Mouse (Mus musculus): Measurements from ENCODE around the gene Zic3. TPM values are rescaled to one million over a fixed set of nuclear protein-coding genes. Genes with fewer than 3 reads are reported as not detected.
A peak's percentile ranks its signal among the peaks of the same experiment; 100 is the strongest.

Zic3 gene
- polyA plus RNA-seq, 1 experiment from 2014 or later: 36.1 TPM

GRCm38 (mm10) chrX:58032622-58033021 is 10.1 kb downstream of the Zic3 start:
- Histone ChIP-seq H3K4me2 (ENCODE audit: low read depth, low read length, severe bottlenecking) (peak overlapping the region; percentile 60; the same call in 1 of the 2 replicates), H3K9ac (ENCODE audit: low read length) (peak overlapping the region; percentile 72), H3K27me3 (ENCODE audit: control insufficient read depth, insufficient read depth, low read length) (no peaks in the 10 kb centered on the region; the same call in 1 of the 2 replicates), H3K27ac (ENCODE audit: low read depth, low read length) (peak overlapping the region; percentile 31; the same call in 1 of the 2 replicates), H3K4me1 (replicated peaks; ENCODE audit: control insufficient read depth, insufficient read depth, low read length) (no peaks in the 10 kb centered on the region), H3K4me3 (ENCODE audit: low read depth, low read length) (peak overlapping the region; percentile 49), H3K36me3 (ENCODE audit: control insufficient read depth, insufficient read depth, low read length) (no peaks in the 10 kb centered on the region; the same call in 1 of the 2 replicates), H3K9me3 (ENCODE audit: control insufficient read depth, low read length) (no peaks in the 10 kb centered on the region)
- WGBS: 19% methylated on average over 7 of the region's 7 CpGs
- DNase-seq (ENCODE audit: low spot score): no peak
- no peak for ATAC-seq (replicated peaks; ENCODE audit: low FRiP score)

GRCm38 (mm10) chrX:58033521-58033920 is 11.0 kb downstream of the Zic3 start:
- Histone ChIP-seq H3K27ac (ENCODE audit: low read depth, low read length) (peak overlapping the region; percentile 6; the same call in 1 of the 2 replicates), H3K36me3 (ENCODE audit: control insufficient read depth, insufficient read depth, low read length) (no peaks in the 10 kb centered on the region; the same call in 1 of the 2 replicates), H3K4me3 (ENCODE audit: low read depth, low read length) (peak overlapping the region; percentile 49), H3K4me1 (replicated peaks; ENCODE audit: control insufficient read depth, insufficient read depth, low read length) (no peaks in the 10 kb centered on the region), H3K27me3 (ENCODE audit: control insufficient read depth, insufficient read depth, low read length) (no peaks in the 10 kb centered on the region; the same call in 1 of the 2 replicates), H3K4me2 (ENCODE audit: low read depth, low read length, severe bottlenecking) (peak overlapping the region; percentile 45), H3K9me3 (ENCODE audit: control insufficient read depth, low read length) (no peaks in the 10 kb centered on the region), H3K9ac (ENCODE audit: low read length) (peak overlapping the region; percentile 72)
- WGBS: 9% methylated on average over 22 of the region's 22 CpGs
- ATAC-seq (replicated peaks; ENCODE audit: low FRiP score) (no peak), DNase-seq (ENCODE audit: low spot score) (no peak)

- DNase-seq (ENCODE audit: low spot score) (peak; percentile 85), ATAC-seq (replicated peaks; ENCODE audit: low FRiP score) (peak; percentile 91)
- H3K4me3 ChIP-seq (ENCODE audit: low read depth, low read length): peak overlapping the region; percentile 33
- peak overlapping the region; percentile 65 for H3K27ac ChIP-seq (ENCODE audit: low read depth, low read length)
- peak overlapping the region; percentile 39 for H3K4me2 ChIP-seq (ENCODE audit: low read depth, low read length, severe bottlenecking)
- no peaks in the 10 kb centered on the region for H3K27me3 ChIP-seq (ENCODE audit: control insufficient read depth, insufficient read depth, low read length)
- no peaks in the 10 kb centered on the region; the same call in 1 of the 2 replicates for H3K36me3 ChIP-seq (ENCODE audit: control insufficient read depth, insufficient read depth, low read length)
- 26% methylated on average over 68 of the region's 70 CpGs for WGBS
- 0 out of 2 replicates have a peak, but pooled peaks cover 2% of the 10 kb centered on the region for H3K4me1 ChIP-seq (replicated peaks; ENCODE audit: control insufficient read depth, insufficient read depth, low read length)
- peak overlapping the region; percentile 57 for H3K9ac ChIP-seq (ENCODE audit: low read length)
- no peaks in the 10 kb centered on the region for H3K9me3 ChIP-seq (ENCODE audit: control insufficient read depth, low read length)
Observed at GRCm38 (mm10) chrX:58038061-58039007, 15.8 kb downstream of the Zic3 start.

- no peaks in the 10 kb centered on the region for H3K9me3 ChIP-seq (ENCODE audit: control insufficient read depth, low read length)
- H3K4me1 ChIP-seq (replicated peaks; ENCODE audit: control insufficient read depth, insufficient read depth, low read length): 0 out of 2 replicates have a peak, but pooled peaks cover 2% of the 10 kb centered on the region
- 0 out of 2 replicates have a peak overlapping the region, but pooled peaks have one; percentile 6 for H3K4me2 ChIP-seq (ENCODE audit: low read depth, low read length, severe bottlenecking)
- no peak overlapping the region for H3K9ac ChIP-seq (ENCODE audit: low read length)
- DNase-seq (ENCODE audit: low spot score) (peak; percentile 50), ATAC-seq (replicated peaks; ENCODE audit: low FRiP score) (no peak)
- 18% methylated on average over 4 of the region's 4 CpGs for WGBS
- no peaks in the 10 kb centered on the region for H3K27me3 ChIP-seq (ENCODE audit: control insufficient read depth, insufficient read depth, low read length)
- H3K36me3 ChIP-seq (ENCODE audit: control insufficient read depth, insufficient read depth, low read length): no peaks in the 10 kb centered on the region; the same call in 1 of the 2 replicates
- no peak overlapping the region for H3K4me3 ChIP-seq (ENCODE audit: low read depth, low read length)
- H3K27ac ChIP-seq (ENCODE audit: low read depth, low read length): no peak overlapping the region
Observed at GRCm38 (mm10) chrX:58039703-58040102, 17.2 kb downstream of the Zic3 start.

- no peak for ATAC-seq (replicated peaks; ENCODE audit: low FRiP score)
- H3K4me3 ChIP-seq (ENCODE audit: low read depth, low read length): no peak overlapping the region
- H3K9ac ChIP-seq (ENCODE audit: low read length): no peak overlapping the region
- no peak overlapping the region for H3K27ac ChIP-seq (ENCODE audit: low read depth, low read length)
- H3K36me3 ChIP-seq (ENCODE audit: control insufficient read depth, insufficient read depth, low read length): no peaks in the 10 kb centered on the region
- 51% methylated on average over 3 of the region's 3 CpGs for WGBS
- 0 out of 2 replicates have a peak, but pooled peaks cover 2% of the 10 kb centered on the region for H3K4me1 ChIP-seq (replicated peaks; ENCODE audit: control insufficient read depth, insufficient read depth, low read length)
- no peaks in the 10 kb centered on the region for H3K27me3 ChIP-seq (ENCODE audit: control insufficient read depth, insufficient read depth, low read length)
- H3K4me2 ChIP-seq (ENCODE audit: low read depth, low read length, severe bottlenecking): no peak overlapping the region
- H3K9me3 ChIP-seq (ENCODE audit: control insufficient read depth, low read length): no peaks in the 10 kb centered on the region
- DNase-seq (ENCODE audit: low spot score): no peak
Observed at GRCm38 (mm10) chrX:58041865-58042264, 19.4 kb downstream of the Zic3 start.

GRCm38 (mm10) chrX:58042512-58042911 is 20.0 kb downstream of the Zic3 start:
- Histone ChIP-seq H3K27me3 (ENCODE audit: control insufficient read depth, insufficient read depth, low read length) (no peaks in the 10 kb centered on the region), H3K27ac (ENCODE audit: low read depth, low read length) (no peak overlapping the region), H3K9ac (ENCODE audit: low read length) (no peak overlapping the region), H3K4me3 (ENCODE audit: low read depth, low read length) (no peak overlapping the region), H3K4me1 (replicated peaks; ENCODE audit: control insufficient read depth, insufficient read depth, low read length) (0 out of 2 replicates have a peak, but pooled peaks cover 2% of the 10 kb centered on the region), H3K9me3 (ENCODE audit: control insufficient read depth, low read length) (no peaks in the 10 kb centered on the region), H3K4me2 (ENCODE audit: low read depth, low read length, severe bottlenecking) (no peak overlapping the region), H3K36me3 (ENCODE audit: control insufficient read depth, insufficient read depth, low read length) (no peaks in the 10 kb centered on the region)
- DNase-seq (ENCODE audit: low spot score) (no peak), ATAC-seq (replicated peaks; ENCODE audit: low FRiP score) (no peak)
- WGBS: 72% methylated on average over 4 of the region's 4 CpGs

All from forebrain, embryonic 11.5 days (tissue).